10 mouse cellular contexts compared by ENCODE assay signal in genomic region chr6:87979728-87980127, GRCm38 (mm10). TPM values are rescaled to one million over a fixed set of nuclear protein-coding genes. Genes with fewer than 3 reads are reported as not detected.
DNase-seq lines count a peak whose midpoint lies in the region; ATAC-seq and TF ChIP-seq lines count a peak whose summit lies in the region.
"Had no signal": no experiment of that assay in that cellular context is flagged by ENCODE, and none has a peak within 500 bp of the region (broad histone marks: within the 10 kb centered on the region; RNA-seq: fewer than 3 reads in every experiment).

No protein-coding gene starts in this region.

- intact Hi-C loops in heart, postnatal 14 days (cut with DNase I): loop anchor here (5.0 kb wide), 1 partner anchor 67 kb away; the partner anchor contains the start of gene Hmces

- TF ChIP-seq CTCF in lung, adult 2 months (IDR thresholded peaks at IDR 0.05; ENCODE audit: insufficient read depth, low read length): no peak

- H3K9ac ChIP-seq in heart, embryonic 16.5 days (ENCODE audit: low read length): no peak overlapping the region
- peak overlapping the region; percentile 97; the same call in 1 of the 2 replicates for H3K9ac ChIP-seq in embryonic facial prominence, embryonic 13.5 days
- H3K9ac ChIP-seq in hindbrain, embryonic 16.5 days (ENCODE audit: low read depth, low read length): no peak overlapping the region
- H3K9ac ChIP-seq in midbrain, embryonic 14.5 days (replicated peaks; ENCODE audit: low read length): peak overlapping the region; percentile 91; the same call in 1 of the 2 replicates

- H3K36me3 ChIP-seq in heart, embryonic 16.5 days (ENCODE audit: control insufficient read depth, insufficient read depth): peaks cover 4% of the 10 kb centered on the region; the same call in 1 of the 2 replicates
- H3K36me3 ChIP-seq in embryonic facial prominence, embryonic 13.5 days: peaks cover 17% of the 10 kb centered on the region
- H3K36me3 ChIP-seq in hindbrain, embryonic 16.5 days (ENCODE audit: control insufficient read depth, insufficient read depth, low read length): peaks cover 8% of the 10 kb centered on the region
- H3K36me3 ChIP-seq in midbrain, embryonic 14.5 days (ENCODE audit: control insufficient read depth, insufficient read depth, low read length): peaks cover 15% of the 10 kb centered on the region

- ATAC-seq in heart, embryonic 16.5 days (replicated peaks; ENCODE audit: extremely low read depth, insufficient read depth, low FRiP score): no peak
- no peak for ATAC-seq in embryonic facial prominence, embryonic 13.5 days (ENCODE audit: insufficient number of reproducible peaks, insufficient read depth, low FRiP score, low TSS enrichment, low read depth)
- ATAC-seq in hindbrain, embryonic 16.5 days: no peak
- no peak for ATAC-seq in midbrain, embryonic 14.5 days (ENCODE audit: low FRiP score, low TSS enrichment)
- ATAC-seq: activated CD4-positive, CD25-positive, alpha-beta regulatory T cell, adult 4 months; CD4-positive, CD25-positive, alpha-beta regulatory T cell, adult 4 months had no signal

- DNase-seq in heart, postnatal 14 days: no peak
- DNase-seq in midbrain, embryonic 14.5 days: no peak
- no peak for DNase-seq in frontal cortex, postnatal 36 days (ENCODE audit: low spot score in 2 of 2)
- no peak for DNase-seq in lung, adult 2 months
- no peak for DNase-seq in cerebellum, adult 9-11 months

- H3K27ac ChIP-seq in heart, embryonic 16.5 days (ENCODE audit: low read length): no peak overlapping the region
- H3K27ac ChIP-seq in embryonic facial prominence, embryonic 13.5 days: peak overlapping the region; percentile 96
- peak overlapping the region; percentile 93 for H3K27ac ChIP-seq in hindbrain, embryonic 16.5 days (ENCODE audit: low read depth, low read length)
- peak overlapping the region; percentile 92 for H3K27ac ChIP-seq in midbrain, embryonic 14.5 days (replicated peaks; ENCODE audit: low read depth, low read length)

- H3K9me3 ChIP-seq in heart, embryonic 16.5 days (replicated peaks; ENCODE audit: control insufficient read depth, low read length): no peaks in the 10 kb centered on the region
- no peaks in the 10 kb centered on the region for H3K9me3 ChIP-seq in embryonic facial prominence, embryonic 13.5 days
- H3K9me3 ChIP-seq in hindbrain, embryonic 16.5 days (ENCODE audit: control insufficient read depth, low read length): no peaks in the 10 kb centered on the region
- no peaks in the 10 kb centered on the region for H3K9me3 ChIP-seq in midbrain, embryonic 14.5 days (ENCODE audit: control insufficient read depth, low read length)

- no peak overlapping the region for H3K4me3 ChIP-seq in heart, embryonic 16.5 days (ENCODE audit: low read length)
- H3K4me3 ChIP-seq in embryonic facial prominence, embryonic 13.5 days: peak overlapping the region; percentile 94
- H3K4me3 ChIP-seq in hindbrain, embryonic 16.5 days (ENCODE audit: low read length): peak overlapping the region; percentile 93; the same call in 1 of the 2 replicates
- H3K4me3 ChIP-seq in midbrain, embryonic 14.5 days (replicated peaks; ENCODE audit: low read depth, low read length): peak overlapping the region; percentile 97
- no peak overlapping the region for H3K4me3 ChIP-seq in lung, adult 2 months (replicated peaks; ENCODE audit: extremely low read depth, low read depth, low read length)

- 70% methylated on average over 3 of the region's 3 CpGs for WGBS in heart, embryonic 16.5 days
- WGBS in embryonic facial prominence, embryonic 13.5 days: 67% methylated on average over 3 of the region's 3 CpGs
- WGBS in hindbrain, embryonic 16.5 days: 78% methylated on average over 3 of the region's 3 CpGs
- 66% methylated on average over 3 of the region's 3 CpGs for WGBS in midbrain, embryonic 14.5 days
- WGBS in lung, adult 2 months: 77% methylated on average over 3 of the region's 3 CpGs

- H3K4me2 ChIP-seq in heart, embryonic 16.5 days (ENCODE audit: low read depth, low read length): peak overlapping the region; percentile 93
- peak overlapping the region; percentile 81 for H3K4me2 ChIP-seq in embryonic facial prominence, embryonic 13.5 days
- peak overlapping the region; percentile 82 for H3K4me2 ChIP-seq in hindbrain, embryonic 16.5 days (ENCODE audit: low read length)
- peak overlapping the region; percentile 81 for H3K4me2 ChIP-seq in midbrain, embryonic 14.5 days (ENCODE audit: low read length)

- no peak for TF ChIP-seq POLR2A in lung, adult 2 months (IDR thresholded peaks at IDR 0.05; ENCODE audit: borderline replicate concordance, extremely low read depth, low read depth, low read length)

- peaks cover 12% of the 10 kb centered on the region for H3K4me1 ChIP-seq in heart, embryonic 16.5 days (ENCODE audit: control insufficient read depth, insufficient read depth, low read length)
- H3K4me1 ChIP-seq in embryonic facial prominence, embryonic 13.5 days: peaks cover 22% of the 10 kb centered on the region
- peaks cover 18% of the 10 kb centered on the region for H3K4me1 ChIP-seq in hindbrain, embryonic 16.5 days (ENCODE audit: control insufficient read depth, insufficient read depth, low read depth, low read length)
- peaks cover 15% of the 10 kb centered on the region for H3K4me1 ChIP-seq in midbrain, embryonic 14.5 days (ENCODE audit: control insufficient read depth, insufficient read depth, low read length)
- no peaks in the 10 kb centered on the region for H3K4me1 ChIP-seq in lung, adult 2 months (ENCODE audit: control insufficient read depth, insufficient read depth, low read length)

- H3K27me3 ChIP-seq in heart, embryonic 16.5 days (ENCODE audit: control insufficient read depth, insufficient read depth, low read length): 0 out of 2 replicates have a peak, but pooled peaks cover 2% of the 10 kb centered on the region
- H3K27me3 ChIP-seq in embryonic facial prominence, embryonic 13.5 days: no peaks in the 10 kb centered on the region
- no peaks in the 10 kb centered on the region for H3K27me3 ChIP-seq in hindbrain, embryonic 16.5 days (replicated peaks; ENCODE audit: control insufficient read depth, insufficient read depth, low read length)
- no peaks in the 10 kb centered on the region for H3K27me3 ChIP-seq in midbrain, embryonic 14.5 days (ENCODE audit: control insufficient read depth, insufficient read depth, low read length)

RNA-seq across cellular contexts. Expression of gene H1fx, which starts 1.7 kb away (rescaled TPM):
- 4.2 and 5.2 TPM in 2 replicates for polyA plus RNA-seq in heart, embryonic 16.5 days (2015; fragmentation: Nextera tagmentation; extraction: Ambion mirVana)
- 1 to 10 TPM; 6.5 to 7.1 TPM for total RNA-seq in heart, postnatal 14 days (2021)
- 27.3 and 33.0 TPM in 2 replicates for polyA plus RNA-seq in embryonic facial prominence, embryonic 13.5 days (2015; fragmentation: Nextera tagmentation; extraction: Ambion mirVana)
- 8.1 and 13.4 TPM in 2 replicates for polyA plus RNA-seq in hindbrain, embryonic 16.5 days (2015; fragmentation: Nextera tagmentation; extraction: Ambion mirVana)
- polyA plus RNA-seq in midbrain, embryonic 14.5 days (2014; fragmentation: Nextera tagmentation; extraction: Ambion mirVana): 27.6 and 30.7 TPM in 2 replicates
- polyA plus RNA-seq in lung, adult 2 months (2012; rRNA removed): 4.1 and 5.3 TPM in 2 replicates
- polyA plus RNA-seq: activated CD4-positive, CD25-positive, alpha-beta regulatory T cell, adult 4 months; CD4-positive, CD25-positive, alpha-beta regulatory T cell, adult 4 months had no signal

Comparison
In these comparisons a context has a peak if more than half of its experiments do, and no peak if none do; other contexts are left out.
1. H3K4me3 ChIP-seq: peak in embryonic facial prominence, embryonic 13.5 days (single experiment), hindbrain, embryonic 16.5 days (single experiment) and midbrain, embryonic 14.5 days (single experiment); none in heart, embryonic 16.5 days (single experiment) and lung, adult 2 months (single experiment).
2. H3K9ac ChIP-seq: peak in embryonic facial prominence, embryonic 13.5 days (single experiment) and midbrain, embryonic 14.5 days (single experiment); none in heart, embryonic 16.5 days (single experiment) and hindbrain, embryonic 16.5 days (single experiment).
3. Peak in every context shown above with its lines, with median percentiles within 50 percentile points of each other: H3K4me2 ChIP-seq.